Mouse (Mus musculus) left cerebral cortex, postnatal 4 days (tissue): ENCODE results near the gene Ccdc24. TPM values are rescaled to one million over a fixed set of nuclear protein-coding genes. Genes with fewer than 3 reads are reported as not detected.
A peak's percentile ranks its signal among the peaks of the same experiment; 100 is the strongest.

Experiments used
- DNase-seq: peaks from one replicate; pipeline ENCODE4 v3.0.0-alpha.2; 2022
- intact Hi-C: fragments of 180-260 bp; cut with DNase I; formaldehyde crosslinking; loops from one replicate; pipeline ENCODE4 v1.15.1; 2025
- total RNA-seq, 2 experiments: library from RNA; stranded (reverse); gene quantifications; 2 replicates each; pipeline ENCODE4 v1.2.3; 2021

The Ccdc24 gene
- total RNA-seq, 2 experiments from 2014 or later: 6.0 to 8.2 TPM

DNA sequence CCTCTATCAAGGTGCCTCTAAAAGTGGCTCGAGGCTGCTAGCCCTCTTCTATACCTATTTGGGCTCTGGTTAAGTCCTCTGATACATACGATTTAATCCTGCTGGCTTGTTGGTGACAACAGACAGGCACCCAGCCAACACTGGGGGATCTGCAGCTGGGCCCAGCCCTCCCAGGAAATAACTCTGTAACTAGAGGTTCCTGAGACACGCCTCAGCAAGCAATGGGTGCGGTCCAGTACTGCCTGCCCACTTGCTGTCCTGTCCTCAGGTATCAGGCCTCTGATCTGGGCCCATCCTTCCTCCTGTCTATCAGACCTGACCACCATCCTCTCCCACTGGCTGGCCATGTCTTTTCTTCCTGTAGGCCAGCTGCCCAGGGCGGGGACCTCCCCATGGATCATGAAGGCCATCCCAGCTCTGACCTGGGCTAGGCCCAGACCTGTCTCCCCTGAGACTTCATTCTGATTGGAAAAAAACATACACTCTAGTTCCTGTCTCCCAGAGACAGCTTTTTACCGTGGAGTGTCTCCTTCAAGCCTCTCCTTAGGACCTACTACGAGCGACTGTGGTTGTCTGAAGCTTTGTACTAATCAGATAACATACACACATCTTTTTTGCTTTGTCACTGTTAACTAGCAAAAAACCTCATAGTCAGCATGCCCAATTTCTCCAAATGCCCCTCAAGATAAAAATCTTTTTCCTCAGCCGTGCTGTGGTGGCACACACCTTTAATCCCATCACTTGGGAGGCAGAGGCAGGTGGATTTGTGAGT is 40.3 kb downstream of the Ccdc24 start:
- DNase-seq: no peak
- intact Hi-C loops: loop anchor here (5.0 kb wide), 1 partner anchor 35 kb away; no protein-coding TSS in a partner anchor

DNA sequence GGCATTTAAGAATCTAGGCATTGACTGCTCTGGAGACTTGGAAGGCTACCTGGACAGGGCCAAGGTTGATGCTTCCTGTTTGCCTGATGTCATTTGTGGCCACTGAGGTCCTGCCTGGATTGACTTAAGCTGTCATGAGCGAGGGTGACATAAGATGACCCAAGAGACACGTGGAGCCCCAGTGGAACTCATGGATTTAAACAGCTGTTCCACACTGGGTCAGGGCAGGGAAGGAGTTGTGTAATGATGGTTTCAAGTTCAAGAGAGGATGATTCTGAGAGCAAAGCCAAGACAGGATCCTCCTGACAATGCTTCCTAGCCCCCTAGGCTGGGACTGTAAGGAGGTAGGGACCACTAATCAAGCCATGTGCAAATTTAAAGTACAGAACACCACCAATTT is 40.9 kb downstream of the Ccdc24 start:
- no peak for DNase-seq
- intact Hi-C loops: loop anchor here (5.0 kb wide), 1 partner anchor 36 kb away; no protein-coding TSS in a partner anchor

DNA sequence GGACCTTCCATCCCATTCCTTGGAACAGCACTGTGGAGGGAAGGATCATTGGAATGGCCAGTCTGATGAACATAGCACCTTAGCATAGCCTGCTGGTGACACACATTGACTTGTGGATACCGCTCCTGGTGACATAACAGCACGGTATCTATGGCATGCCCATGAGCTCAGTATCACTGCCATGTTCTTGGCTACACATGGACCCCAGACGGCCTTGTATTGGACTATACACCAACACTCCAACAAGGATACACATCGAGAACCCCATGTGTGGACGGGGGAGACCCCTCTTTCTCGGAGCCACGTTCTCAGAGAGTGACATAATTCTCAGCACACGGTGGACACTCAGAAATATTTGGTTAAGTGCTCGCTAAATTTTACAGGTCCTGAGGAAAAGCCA is 41.6 kb downstream of the Ccdc24 start:
- intact Hi-C loops: loop anchor here (5.0 kb wide), 1 partner anchor 36 kb away; no protein-coding TSS in a partner anchor
- no peak for DNase-seq

DNA sequence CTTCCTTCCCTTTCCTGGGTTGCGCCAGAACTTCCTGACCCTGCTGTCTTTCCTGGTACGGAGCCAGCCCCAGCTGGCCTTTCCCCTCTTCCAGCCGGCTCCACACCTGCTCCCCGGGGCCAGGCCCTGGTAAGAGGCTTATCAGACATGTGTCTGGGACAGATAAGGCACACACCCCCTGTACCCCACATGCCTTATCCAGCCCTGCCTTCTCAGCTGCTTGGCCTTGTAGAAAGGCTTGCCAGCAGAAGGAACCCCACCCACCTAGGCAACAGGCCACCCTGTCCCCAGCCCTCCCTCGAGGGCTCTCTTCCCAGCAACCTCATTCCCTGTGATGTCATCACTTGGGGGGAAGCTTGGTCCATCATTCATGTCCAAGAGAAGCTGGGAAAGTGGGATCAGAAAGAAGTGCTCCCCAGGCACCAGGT is 42.2 kb downstream of the Ccdc24 start:
- DNase-seq: peak; percentile 86
- intact Hi-C loops: loop anchor here (5.0 kb wide), 1 partner anchor 37 kb away; no protein-coding TSS in a partner anchor

DNA sequence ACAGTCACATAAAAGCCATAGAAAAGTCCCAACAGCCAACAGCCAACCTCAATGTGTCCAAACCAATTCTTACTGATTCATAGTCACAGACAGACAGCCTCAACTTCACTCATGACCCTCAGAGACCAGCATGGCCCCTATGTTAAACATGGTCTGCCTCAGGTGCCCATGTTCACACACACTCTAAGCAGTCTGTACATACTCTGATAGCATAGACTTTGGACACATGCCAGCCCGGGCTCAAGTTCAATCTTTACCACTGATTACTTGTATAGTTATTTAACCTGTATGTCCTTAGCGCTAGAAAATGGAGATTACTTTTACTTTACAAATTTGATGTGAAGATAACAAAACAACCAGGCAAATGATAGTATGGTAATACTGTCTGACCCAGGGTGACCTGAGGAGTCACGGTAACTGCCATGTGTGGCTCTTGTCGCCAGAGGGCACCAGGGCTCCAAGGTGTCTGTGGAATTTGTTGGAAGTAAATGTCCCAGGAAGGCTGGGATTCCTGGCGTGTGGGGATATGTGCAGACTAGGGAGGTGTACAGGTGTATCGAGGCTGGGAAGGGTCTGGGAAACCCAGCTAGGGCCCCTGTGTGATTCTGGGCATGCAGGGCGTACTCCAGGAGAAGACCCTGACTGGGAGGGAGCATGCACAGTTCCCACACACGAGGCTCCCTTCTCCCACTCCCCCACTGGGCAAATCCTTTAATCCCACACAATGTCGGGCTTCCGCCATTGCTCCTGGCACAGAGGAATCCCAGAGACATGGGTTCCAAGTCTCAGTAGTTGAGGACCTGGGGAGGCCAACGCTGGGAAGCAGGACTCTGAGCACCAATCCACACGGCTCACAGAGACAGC is 42.9 kb downstream of the Ccdc24 start:
- peak; percentile 80 for DNase-seq
- intact Hi-C loops: loop anchor here (5.0 kb wide), 1 partner anchor 38 kb away; no protein-coding TSS in a partner anchor

DNA sequence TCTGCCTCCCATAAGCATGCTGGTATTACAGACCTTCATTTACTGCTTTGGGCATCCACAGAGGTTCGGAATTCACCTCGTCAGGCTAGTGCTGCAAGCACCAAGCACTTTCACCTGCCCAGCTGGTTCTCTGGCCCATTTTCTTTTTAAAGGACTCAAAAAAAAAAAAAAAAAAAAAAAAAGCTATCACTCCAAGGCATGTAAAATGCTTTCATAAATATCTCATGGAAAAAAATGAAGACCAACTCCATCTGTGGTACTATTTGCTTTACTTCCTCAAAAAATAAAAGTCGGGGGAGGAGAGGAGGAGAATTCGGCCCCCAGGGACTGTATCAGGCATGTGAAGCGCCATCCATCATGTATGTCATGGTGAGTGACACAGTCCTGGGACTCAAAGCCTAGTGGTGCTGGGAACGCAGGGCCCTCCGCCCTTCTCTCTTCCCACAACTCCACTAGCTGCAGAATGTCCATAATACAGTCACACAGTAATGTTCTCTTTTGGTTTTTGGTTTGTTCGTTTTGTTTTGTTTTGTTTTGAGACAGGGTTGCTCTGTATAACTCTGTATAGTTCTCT is 43.7 kb downstream of the Ccdc24 start:
- intact Hi-C loops: no loop called here
- no peak for DNase-seq

DNA sequence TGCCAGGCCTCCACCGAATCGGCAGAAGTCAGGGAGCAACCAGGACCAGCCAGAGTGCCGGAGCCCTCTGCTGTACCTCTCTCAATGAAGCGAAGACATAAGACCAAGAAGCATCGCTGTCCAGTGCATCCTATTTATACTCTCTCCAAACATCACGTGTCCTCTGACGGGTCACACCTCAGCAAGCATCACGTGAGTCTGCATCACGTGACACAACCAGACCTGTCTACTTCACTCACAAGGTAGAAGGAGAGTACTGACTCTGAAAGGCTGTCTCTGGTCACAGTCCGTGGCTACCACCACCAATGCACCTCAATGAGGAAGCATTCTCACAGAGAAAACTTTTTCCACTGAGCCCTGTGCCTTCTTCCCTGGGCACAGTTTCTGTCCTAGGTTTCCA is 54.3 kb downstream of the Ccdc24 start:
- DNase-seq: no peak
- intact Hi-C loops: loop anchor here (10.0 kb wide), 1 partner anchor 267 kb away; no protein-coding TSS in a partner anchor

DNA sequence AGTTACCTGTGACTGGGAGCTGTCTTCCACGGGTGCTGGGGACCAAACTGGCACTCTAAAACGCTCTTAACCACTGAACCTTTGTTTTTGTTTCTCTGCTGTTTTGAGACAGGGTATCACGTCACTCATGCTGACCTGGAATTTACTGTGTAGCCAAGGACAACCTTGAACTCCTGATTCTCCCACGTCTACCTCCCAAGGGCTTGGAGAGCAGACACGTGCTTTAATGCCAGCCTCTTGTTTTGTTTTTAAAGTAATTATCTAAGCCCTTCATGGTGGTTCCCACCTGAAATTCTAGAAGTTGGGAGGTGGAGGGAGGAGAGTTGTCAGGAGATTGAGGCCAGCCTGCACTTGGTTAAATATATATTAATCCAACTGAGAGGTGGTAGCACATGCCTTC is 55.6 kb downstream of the Ccdc24 start:
- no peak for DNase-seq
- intact Hi-C loops: loop anchor here (10.0 kb wide), 1 partner anchor 268 kb away; no protein-coding TSS in a partner anchor

Other genes with a start within 250 kb of the Ccdc24 start
- 10 to 100 TPM; 46.1 to 47.6 TPM for gene Dmap1, start 190.3 kb downstream of the Ccdc24 start, total RNA-seq
- gene Gm12845, start 148.1 kb downstream of the Ccdc24 start, total RNA-seq: not detected
- gene Klf17, start 106.9 kb downstream of the Ccdc24 start, total RNA-seq: not detected
- 10 to 100 TPM; 33.4 to 34.1 TPM for gene Slc6a9, start 38.1 kb downstream of the Ccdc24 start, total RNA-seq
- 100 to 1,000 TPM; 168 to 172 TPM for gene B4galt2, start 10.9 kb upstream of the Ccdc24 start, total RNA-seq
- gene Atp6v0b, start 14.8 kb upstream of the Ccdc24 start, total RNA-seq: 100 to 1,000 TPM; 306 to 331 TPM
- gene Dph2, start 19.5 kb upstream of the Ccdc24 start, total RNA-seq: 10 to 100 TPM; 12.9 to 15.1 TPM
- 100 to 1,000 TPM; 112 to 114 TPM for gene Ipo13, start 42.4 kb upstream of the Ccdc24 start, total RNA-seq
- 1 to 10 TPM; 2.5 to 3.3 TPM for gene Artn, start 57.2 kb upstream of the Ccdc24 start, total RNA-seq